Comparison of ENCODE assay signal across 15 mouse cellular contexts in genomic region chr1:12466255-12466654, GRCm38 (mm10).
"Had no signal": no experiment of that assay in that cellular context is flagged by ENCODE, and none has a peak within 500 bp of the region (broad histone marks: within the 10 kb centered on the region; RNA-seq: fewer than 3 reads in every experiment).

No protein-coding gene starts in this region.

- H3K27ac ChIP-seq: liver, embryonic 13.5 days; liver, embryonic 15.5 days; macrophage; midbrain, embryonic 12.5 days; midbrain, embryonic 15.5 days; neural tube, embryonic 12.5 days; stomach, embryonic 15.5 days; stomach, postnatal 0 days had no signal

- H3K36me3 ChIP-seq: liver, embryonic 13.5 days; liver, embryonic 15.5 days; midbrain, embryonic 12.5 days; midbrain, embryonic 15.5 days; neural tube, embryonic 12.5 days; stomach, embryonic 15.5 days had no signal

- H3K4me1 ChIP-seq: liver, embryonic 13.5 days; liver, embryonic 15.5 days; megakaryocyte, embryonic 14.5 days; midbrain, embryonic 12.5 days; midbrain, embryonic 15.5 days; neural tube, embryonic 12.5 days; stomach, embryonic 15.5 days had no signal

- DNase-seq: liver, embryonic 13.5 days; liver, postnatal 0 days; lung, embryonic 14.5 days; right cerebral cortex, postnatal 14 days; thymus, adult 2 months; thymus, postnatal 25 days; thymus, postnatal 4 days had no signal

- H3K4me3 ChIP-seq: liver, embryonic 13.5 days; liver, embryonic 15.5 days; megakaryocyte, embryonic 14.5 days; midbrain, embryonic 12.5 days; midbrain, embryonic 15.5 days; neural tube, embryonic 12.5 days; stomach, embryonic 15.5 days had no signal

- H3K9ac ChIP-seq: liver, embryonic 13.5 days; liver, embryonic 15.5 days; liver, postnatal 0 days; lung, embryonic 14.5 days; midbrain, embryonic 12.5 days; midbrain, embryonic 15.5 days; neural tube, embryonic 12.5 days; stomach, embryonic 15.5 days had no signal

- H3K4me2 ChIP-seq: liver, embryonic 13.5 days; liver, embryonic 15.5 days; lung, embryonic 14.5 days; midbrain, embryonic 12.5 days; midbrain, embryonic 15.5 days; neural tube, embryonic 12.5 days; stomach, embryonic 15.5 days had no signal

- ATAC-seq: liver, postnatal 0 days; midbrain, embryonic 15.5 days had no signal

- H3K27me3 ChIP-seq: liver, embryonic 13.5 days; liver, embryonic 15.5 days; megakaryocyte, embryonic 14.5 days; midbrain, embryonic 12.5 days; midbrain, embryonic 15.5 days; neural tube, embryonic 12.5 days; stomach, embryonic 15.5 days had no signal

- H3K9me3 ChIP-seq: liver, embryonic 13.5 days; liver, embryonic 15.5 days; midbrain, embryonic 12.5 days; midbrain, embryonic 15.5 days; neural tube, embryonic 12.5 days; stomach, embryonic 15.5 days had no signal
